Mouse (Mus musculus) heart, adult 9 months (tissue): ENCODE results near the gene Fxyd4.

Source experiments
- DNase-seq, 2 experiments: peaks; one replicate each; pipeline ENCODE4 v3.0.0; 2022; ENCODE audit warnings: low spot score in 2 of 2

Gene Fxyd4

GRCm38 (mm10) chr6:117917576-117917975 is 19.9 kb downstream of the Fxyd4 start:
- DNase-seq = peak; percentile 67 to 71

DNA sequence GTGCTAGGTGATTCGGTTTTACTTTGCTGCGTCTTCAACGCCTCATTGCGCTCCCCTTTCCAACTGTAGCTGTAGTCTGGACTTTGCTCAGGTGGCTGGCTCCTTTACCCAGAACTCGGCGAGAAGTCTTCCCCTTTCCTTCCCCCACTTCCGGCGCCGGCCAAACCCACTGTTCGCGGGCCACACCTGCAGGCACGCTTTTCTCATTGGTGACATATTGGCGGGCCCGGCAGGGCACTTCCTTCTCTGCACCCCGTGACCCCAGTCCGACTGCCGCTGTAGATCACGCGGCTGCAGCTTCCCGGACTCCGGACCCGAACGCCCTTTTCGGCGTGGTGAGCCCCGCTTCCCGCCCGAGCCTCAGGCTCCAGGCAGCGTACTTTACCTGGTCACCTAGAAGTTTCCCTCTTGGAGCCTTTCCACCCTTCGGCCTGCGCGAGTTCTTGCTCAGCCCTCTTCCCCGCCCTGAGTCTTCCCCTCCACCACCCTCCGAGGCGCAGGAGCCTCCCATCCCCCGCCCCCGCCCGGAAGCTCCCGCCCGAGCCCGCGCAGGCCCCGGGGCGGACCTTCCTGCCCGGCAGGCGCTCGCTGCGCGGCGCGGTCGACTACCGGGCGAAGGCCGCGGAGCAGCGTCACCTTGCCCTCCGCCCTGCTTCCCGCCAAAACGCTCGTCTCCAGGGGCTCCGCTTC is 20.6 kb downstream of the Fxyd4 start:
- peak; percentile 87 to 90 for DNase-seq

DNA sequence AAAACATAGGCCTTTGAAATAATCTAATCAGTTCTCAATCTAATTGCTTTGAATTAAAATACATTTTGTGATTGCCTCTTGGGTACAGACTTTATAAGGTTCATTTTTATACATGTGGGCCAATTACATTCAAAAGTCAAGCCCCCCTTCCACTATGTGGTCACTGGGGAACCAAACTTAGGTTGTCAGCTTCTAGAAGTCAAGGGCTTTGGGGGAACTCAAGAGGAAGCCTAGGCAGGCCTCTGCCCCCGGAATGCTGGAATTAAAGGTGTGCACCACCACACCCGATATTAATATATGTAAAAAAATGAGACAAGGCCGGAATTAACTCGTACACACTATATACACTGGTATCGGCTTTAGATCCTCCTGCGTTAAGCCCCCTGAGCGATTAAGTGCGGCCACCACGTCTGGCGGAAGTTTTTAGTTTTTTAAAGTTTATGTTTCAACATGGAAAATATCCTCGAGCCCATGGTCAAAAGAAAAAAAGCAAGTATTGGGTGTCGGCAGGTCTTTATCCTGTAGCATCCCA is 21.2 kb downstream of the Fxyd4 start:
- DNase-seq = no peak

GRCm38 (mm10) chr6:117914541-117914940 is 23.0 kb downstream of the Fxyd4 start:
- no peak for DNase-seq

- no peak for DNase-seq
Observed at GRCm38 (mm10) chr6:117910120-117910661, 27.3 kb downstream of the Fxyd4 start.

DNA sequence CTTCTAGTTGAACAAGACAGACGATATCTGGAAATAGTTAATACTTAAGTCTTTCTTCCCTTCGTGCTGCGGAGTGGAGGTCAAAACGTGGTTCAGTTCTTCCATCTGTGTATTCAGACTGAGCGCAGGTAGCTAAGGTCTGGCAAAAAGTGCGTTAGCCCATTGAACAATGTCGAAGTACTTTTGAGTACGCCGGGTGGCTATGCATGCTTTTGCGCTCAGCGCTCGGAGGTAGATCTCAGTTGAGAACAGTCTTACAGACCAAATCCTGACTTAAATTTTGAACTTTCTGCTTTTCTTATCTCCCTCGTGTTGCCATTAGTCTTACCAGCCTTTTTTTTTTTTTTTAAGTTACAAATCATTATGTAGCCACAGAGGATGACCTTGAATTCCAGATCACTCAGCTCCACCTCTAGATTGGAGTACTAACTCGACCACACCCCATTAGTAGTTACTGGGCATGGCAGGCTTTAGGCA is 29.0 kb downstream of the Fxyd4 start:
- DNase-seq = no peak

DNA sequence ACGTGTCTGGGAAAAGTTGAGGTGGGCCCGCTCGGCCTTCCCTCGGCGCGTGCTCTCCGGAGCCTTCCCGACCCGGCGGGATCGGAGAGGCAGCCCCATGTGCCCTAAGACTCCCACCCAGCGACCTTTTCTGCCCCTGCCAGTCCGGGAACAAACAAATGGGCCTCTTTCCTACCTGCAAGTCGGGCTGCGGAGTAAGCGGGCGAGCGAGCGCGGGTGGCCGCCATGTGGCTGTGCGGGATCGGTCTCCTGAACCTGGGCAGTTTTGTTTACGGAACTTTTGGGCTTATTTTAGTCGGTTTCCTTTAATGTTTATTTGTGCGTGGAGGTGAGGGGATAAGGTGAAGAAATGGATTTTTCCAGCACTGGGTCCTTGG is 29.5 kb downstream of the Fxyd4 start:
- DNase-seq = no peak

- DNase-seq = peak; percentile 86 to 87
Observed at GRCm38 (mm10) chr6:117907301-117907978, 30.1 kb downstream of the Fxyd4 start.

GRCm38 (mm10) chr6:117906590-117907271 is 30.8 kb downstream of the Fxyd4 start:
- DNase-seq = peak; percentile 98

GRCm38 (mm10) chr6:117906015-117906531 is 31.4 kb downstream of the Fxyd4 start:
- peak in 1 of 2 experiments; percentile 74 for DNase-seq

GRCm38 (mm10) chr6:117905260-117905930 is 32.1 kb downstream of the Fxyd4 start:
- peak in 1 of 2 experiments; percentile 23 for DNase-seq

- DNase-seq = no peak
Observed at GRCm38 (mm10) chr6:117903836-117904235, 33.7 kb downstream of the Fxyd4 start.

DNA sequence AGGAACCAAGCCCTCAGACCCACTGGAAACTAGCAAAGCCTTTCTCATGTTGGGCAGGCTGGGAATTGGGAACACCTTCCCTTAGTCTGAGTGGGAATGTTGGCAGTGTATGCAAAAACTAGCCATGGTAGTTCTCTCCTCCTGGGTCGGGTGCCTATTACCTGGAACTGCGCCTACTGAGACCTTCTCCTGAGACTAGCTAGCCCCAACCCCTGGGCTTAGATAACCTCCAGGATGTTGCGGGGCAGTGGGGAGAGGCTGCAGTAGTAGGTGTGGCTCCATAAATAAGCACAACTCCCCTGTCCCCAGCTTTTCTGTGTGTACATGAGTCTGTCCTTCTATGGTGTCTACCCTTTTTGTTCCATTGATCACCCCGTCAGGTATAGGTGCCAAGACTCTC is 34.9 kb downstream of the Fxyd4 start:
- no peak for DNase-seq

- no peak for DNase-seq
Observed at GRCm38 (mm10) chr6:117901510-117902402, 35.7 kb downstream of the Fxyd4 start.

DNA sequence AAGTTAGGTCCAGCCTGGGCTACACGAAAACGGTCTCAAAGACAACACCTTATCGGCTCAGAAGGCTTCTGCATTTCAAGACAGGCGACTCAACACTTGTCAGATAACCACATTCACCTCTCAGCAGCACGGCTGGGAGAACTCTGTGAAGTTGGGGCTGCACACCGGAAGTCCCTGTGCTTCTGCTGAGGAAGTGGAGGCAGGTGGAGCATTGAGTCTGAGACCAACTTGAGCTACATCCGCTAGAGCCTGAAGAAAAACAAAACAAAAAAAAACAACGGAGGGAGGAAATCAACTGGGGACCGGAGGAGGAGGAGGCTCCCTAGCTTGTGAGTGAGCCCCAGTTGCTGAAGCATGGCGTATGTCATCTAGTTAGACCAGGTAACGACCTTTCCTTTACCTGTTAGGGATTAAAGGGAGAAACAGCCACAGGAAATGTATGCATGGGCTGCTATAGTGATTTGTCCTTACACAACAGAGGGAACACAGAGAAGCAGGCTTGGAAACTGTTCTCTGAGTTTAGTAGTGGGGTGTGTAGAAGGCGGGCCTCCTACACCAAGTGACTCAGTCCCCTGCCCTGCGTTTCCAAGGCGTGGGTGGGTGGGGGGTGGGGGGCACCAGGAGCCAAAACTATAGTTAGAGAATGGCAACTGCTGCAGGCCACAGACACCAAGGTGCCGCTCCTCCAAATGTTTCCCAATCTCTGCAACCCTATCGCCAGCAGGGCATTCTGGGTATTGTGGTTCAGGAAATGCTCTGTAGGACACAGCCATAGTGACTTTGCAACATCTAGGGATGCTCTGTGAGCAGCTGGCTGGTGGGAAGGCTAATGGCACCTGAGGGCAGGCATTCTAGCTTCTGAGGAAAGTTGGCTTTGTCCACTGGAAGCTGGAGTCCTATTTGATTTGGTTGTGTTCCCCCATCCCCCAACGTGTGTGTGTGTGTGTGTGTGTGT is 37.1 kb downstream of the Fxyd4 start, which contains the start of gene Hnrnpf:
Gene Hnrnpf (plus strand): TSS at position 199 of the 955 bp plus-strand sequence.
- DNase-seq = no peak

DNA sequence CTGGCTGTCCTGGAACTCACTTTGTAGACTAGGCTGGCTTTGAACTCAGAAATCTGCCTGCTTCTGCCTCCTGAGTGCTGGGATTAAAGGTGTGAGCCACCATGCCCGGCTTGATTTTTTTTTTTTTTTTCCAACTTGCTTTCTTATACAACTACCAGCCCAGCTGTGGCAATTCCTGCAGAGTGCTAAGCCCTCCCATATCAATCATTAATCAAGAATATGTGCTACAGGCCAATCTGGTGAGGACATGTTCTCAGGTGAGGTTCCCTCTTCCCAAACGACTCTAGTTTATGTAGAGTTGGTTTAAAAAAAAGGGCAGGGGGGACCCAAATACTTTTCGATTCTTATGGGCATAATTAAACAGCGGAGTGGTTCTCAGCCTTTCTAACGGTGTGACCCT is 39.7 kb downstream of the Fxyd4 start:
- DNase-seq = no peak

DNA sequence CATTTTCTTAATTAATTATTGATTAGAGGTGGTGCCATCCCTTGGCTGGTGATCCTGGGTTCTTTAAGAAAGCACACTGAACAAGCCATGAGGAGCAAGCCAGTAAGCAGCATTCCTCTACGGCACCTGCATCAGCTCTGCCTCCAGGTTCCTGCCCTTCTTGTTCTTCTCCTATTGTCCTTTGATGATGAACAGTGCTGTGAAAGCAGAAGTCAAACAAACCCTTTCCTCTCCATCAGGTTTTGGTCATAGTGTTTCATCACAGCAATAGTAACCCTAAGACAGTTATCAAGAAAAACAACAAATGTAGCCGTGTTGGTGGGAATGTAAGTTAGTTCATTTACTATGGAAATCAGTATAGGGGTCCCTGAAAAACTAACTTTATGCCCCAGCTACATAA is 44.1 kb downstream of the Fxyd4 start:
- no peak for DNase-seq

DNA sequence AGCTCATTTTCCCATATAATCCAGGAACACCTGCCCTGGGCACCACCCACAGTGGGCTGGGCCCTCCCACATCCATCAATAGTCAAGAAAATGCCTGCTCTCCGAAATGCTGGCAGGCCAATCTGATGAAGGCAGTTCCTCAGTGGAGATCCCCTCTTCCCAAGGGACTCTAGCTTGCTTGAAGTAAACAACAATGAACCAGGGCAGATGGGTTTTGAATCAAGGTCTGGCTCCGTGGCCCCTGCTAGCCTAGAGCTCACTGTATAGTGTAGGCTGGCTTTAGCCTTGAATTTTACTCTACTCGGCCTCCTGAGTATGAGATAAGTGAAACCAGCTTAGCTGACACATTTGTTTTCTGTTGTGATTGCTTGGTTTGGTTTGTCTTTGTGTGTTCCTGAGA is 45.1 kb downstream of the Fxyd4 start:
- peak in 1 of 2 experiments; percentile 49 for DNase-seq
